Mouse (Mus musculus): Measurements from ENCODE around the gene Them4. TPM values are rescaled to one million over a fixed set of nuclear protein-coding genes. Genes with fewer than 3 reads are reported as not detected.
"Not testable (repeated sequence)": the region's sequence is repeated elsewhere in the genome, so short reads cannot be mapped to it uniquely, and the experiment has no call there.

Gene Them4
- polyA plus RNA-seq (2016; fragmentation: Nextera tagmentation; extraction: Ambion mirVana): 3.1 and 3.3 TPM in 2 replicates

DNA sequence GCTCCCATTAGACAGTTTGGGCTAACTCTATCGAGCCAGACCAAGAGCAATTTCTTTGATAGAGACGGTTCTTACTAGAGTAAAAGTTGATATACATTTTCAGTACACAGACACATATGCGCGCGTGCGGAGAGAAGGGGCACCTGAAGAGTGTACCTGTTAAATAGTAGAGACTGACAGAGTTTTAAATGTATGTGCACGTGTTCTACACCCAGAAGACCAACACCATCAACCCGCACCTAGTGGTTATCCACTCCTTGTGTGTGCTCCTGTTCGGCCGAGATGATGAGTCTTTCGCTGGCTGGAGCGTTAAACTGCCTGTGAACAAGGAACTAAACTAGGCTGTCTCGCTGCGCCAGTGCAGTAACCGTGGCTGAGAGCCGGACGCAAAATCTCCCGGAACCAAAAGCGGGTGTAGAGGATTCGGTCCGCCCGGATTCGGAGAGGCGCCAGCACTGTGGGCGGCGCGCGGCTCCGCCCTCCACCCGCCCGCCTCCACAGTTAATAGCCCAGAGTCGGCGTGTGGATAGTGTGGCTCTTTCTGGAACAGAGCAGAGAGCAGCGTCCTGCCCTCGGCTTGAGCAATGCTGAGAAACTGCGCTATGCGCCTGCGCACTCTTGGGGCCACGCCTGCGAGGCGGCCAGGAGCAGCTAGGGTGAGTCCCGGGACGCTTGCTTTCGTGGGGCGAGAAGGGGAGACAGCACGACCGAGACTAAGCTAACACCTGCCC is at the start of gene Them4:
TSS of gene Them4 (plus strand) at position 457 of the 731 bp plus-strand sequence.
- Histone ChIP-seq H3K27me3 (replicated peaks) (no peaks in the 10 kb centered on the region), H3K4me1 (peaks cover 11% of the 10 kb centered on the region), H3K9me3 (replicated peaks) (no peaks in the 10 kb centered on the region), H3K4me3 (peak within 1 kb of the TSS; percentile 63), H3K9ac (peak within 1 kb of the TSS; percentile 69), H3K4me2 (peak within 1 kb of the TSS; percentile 80), H3K27ac (peak within 1 kb of the TSS; percentile 81), H3K36me3 (no peaks in the 10 kb centered on the region)
- peak; percentile 99 for ATAC-seq
- 2% methylated on average over 47 of the region's 47 CpGs for WGBS (ENCODE audit: insufficient replicate concordance)

DNA sequence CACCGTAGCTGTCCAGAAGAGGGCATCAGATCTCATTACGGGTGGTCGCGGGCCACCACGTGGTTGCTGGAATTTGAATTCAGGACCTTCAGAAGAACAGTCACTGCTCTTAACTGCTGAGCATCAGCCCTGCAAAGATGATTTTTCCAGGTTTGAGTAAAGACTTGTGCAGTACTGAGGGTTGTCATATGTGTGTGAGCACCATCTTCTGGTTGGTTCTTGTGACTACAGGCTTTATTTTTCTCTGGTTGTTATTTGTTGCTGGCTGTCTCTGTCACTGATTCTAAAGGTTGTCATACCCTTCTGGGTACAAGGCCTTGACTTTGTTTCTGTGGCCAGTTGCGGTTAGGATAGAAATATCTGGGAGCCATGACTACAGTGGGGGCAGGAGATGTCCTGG is 49.3 kb upstream of the Them4 start:
- no peak for ATAC-seq
- Histone ChIP-seq H3K9ac (no peak overlapping the region), H3K4me2 (no peak overlapping the region), H3K4me3 (no peak overlapping the region), H3K9me3 (replicated peaks) (no peaks in the 10 kb centered on the region), H3K36me3 (no peaks in the 10 kb centered on the region), H3K4me1 (no peaks in the 10 kb centered on the region), H3K27me3 (replicated peaks) (no peaks in the 10 kb centered on the region), H3K27ac (no peak overlapping the region)
- 39% methylated on average over 6 of the region's 6 CpGs for WGBS (ENCODE audit: insufficient replicate concordance)

DNA sequence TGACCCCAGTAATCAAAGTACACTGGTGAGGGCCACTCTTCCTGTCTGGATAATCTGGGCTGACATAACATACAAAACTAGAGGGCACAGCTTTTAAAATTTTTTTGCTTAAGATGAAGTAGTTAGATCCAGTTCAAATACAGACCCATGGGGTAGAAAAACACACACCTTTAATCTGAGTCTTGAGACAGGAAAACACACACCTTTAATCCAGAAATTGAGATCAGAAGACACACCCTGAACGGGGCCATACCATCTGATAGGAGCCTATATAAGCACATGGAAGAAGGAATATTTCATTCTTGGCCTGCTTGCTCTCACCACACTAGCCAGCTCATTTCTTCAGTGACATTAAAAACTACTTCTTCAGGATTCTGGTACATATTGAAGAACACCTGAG is 46.2 kb upstream of the Them4 start, which contains the start of gene Gm4778:
TSS of gene Gm4778 (plus strand) at position 301 of the 400 bp plus-strand sequence.
- H3K27me3 ChIP-seq (replicated peaks): not testable (repeated sequence)

DNA sequence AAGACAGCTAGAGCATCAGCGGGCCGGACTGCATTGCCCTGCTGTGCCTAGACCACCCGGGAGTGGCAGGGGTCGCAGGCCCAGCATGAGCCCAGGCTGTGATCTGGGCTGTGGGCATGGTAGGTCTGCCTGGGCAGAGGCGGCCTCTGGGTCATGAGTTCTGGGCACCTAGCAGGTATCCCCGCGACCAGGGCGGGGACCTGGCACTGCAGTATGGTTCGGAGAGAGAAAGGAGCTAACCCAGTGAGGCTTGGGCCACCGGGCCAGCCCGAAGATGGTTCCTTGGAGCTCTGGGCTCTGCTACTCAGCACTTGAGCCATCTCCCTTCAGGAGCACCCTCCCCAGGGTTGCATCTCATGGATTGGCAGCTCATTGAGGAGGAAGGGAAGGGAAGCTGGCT is 33.9 kb upstream of the Them4 start:
- WGBS (ENCODE audit: insufficient replicate concordance): 74% methylated on average over 11 of the region's 11 CpGs
- no peak overlapping the region for H3K9ac ChIP-seq
- no peaks in the 10 kb centered on the region for H3K4me1 ChIP-seq
- no peak overlapping the region for H3K4me3 ChIP-seq
- no peaks in the 10 kb centered on the region for H3K27me3 ChIP-seq (replicated peaks)
- no peak overlapping the region for H3K4me2 ChIP-seq
- no peaks in the 10 kb centered on the region for H3K36me3 ChIP-seq
- no peaks in the 10 kb centered on the region for H3K9me3 ChIP-seq (replicated peaks)
- no peak overlapping the region for H3K27ac ChIP-seq
- ATAC-seq: no peak

More for the DNA sequence above, 46.2 kb upstream of the Them4 start, which contains the start of gene Gm4778:
- H3K27ac ChIP-seq; H3K9me3 ChIP-seq (replicated peaks); H3K9ac ChIP-seq; H3K4me2 ChIP-seq; H3K4me1 ChIP-seq; H3K36me3 ChIP-seq; ATAC-seq; H3K4me3 ChIP-seq: not testable (repeated sequence)
- 58% methylated on average over 1 of the region's 1 CpGs for WGBS (ENCODE audit: insufficient replicate concordance)

DNA sequence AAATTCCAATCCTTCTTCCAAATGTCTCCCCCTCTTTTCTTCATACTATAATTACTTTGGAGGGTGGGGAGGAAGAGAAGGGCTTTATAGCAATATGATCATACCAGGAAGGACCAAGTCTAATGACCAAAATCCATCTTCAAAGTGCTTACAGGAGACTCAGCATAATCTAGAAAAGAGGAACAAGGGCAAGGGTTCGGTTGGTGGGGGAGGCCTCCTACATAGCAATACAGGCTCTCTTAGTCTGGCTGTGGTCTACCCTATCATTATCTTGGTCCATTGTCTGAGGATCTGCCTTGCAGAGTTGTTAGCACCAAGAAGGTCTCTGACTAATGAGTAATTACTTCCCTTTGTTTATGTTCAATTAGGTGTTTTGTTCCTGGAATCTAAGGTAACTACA is 4.4 kb upstream of the Them4 start:
- no peak overlapping the region for H3K4me3 ChIP-seq
- H3K27me3 ChIP-seq (replicated peaks): no peaks in the 10 kb centered on the region
- WGBS (ENCODE audit: insufficient replicate concordance): 15% methylated on average over 1 of the region's 1 CpGs
- no peaks in the 10 kb centered on the region for H3K36me3 ChIP-seq
- no peak overlapping the region for H3K27ac ChIP-seq
- H3K9me3 ChIP-seq (replicated peaks): no peaks in the 10 kb centered on the region
- H3K9ac ChIP-seq: no peak overlapping the region
- H3K4me2 ChIP-seq: no peak overlapping the region
- H3K4me1 ChIP-seq: peaks cover 4% of the 10 kb centered on the region; the same call in 1 of the 2 replicates
- ATAC-seq: no peak

DNA sequence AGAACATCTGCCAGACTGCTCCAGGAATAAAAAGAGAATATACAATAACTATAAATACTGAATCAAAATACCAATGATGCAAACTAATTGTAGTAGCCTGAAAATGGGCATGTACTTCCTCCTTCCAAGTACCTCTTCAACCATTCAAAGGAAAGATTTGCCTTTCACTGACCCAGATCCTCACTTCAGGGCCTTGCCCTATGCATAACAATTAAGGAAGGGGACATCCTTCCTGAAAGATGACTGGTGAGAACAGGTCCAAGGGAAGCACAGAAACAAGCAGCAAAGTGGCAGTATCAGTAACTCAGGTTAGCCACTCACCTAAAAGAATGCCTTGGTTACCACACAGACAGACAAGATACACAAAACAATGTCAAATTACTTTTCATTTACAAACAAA is 2.9 kb upstream of the Them4 start:
- Histone ChIP-seq H3K4me3 (no peak overlapping the region), H3K4me2 (no peak overlapping the region), H3K27ac (no peak overlapping the region), H3K9me3 (replicated peaks) (no peaks in the 10 kb centered on the region), H3K4me1 (peaks cover 11% of the 10 kb centered on the region), H3K36me3 (no peaks in the 10 kb centered on the region), H3K27me3 (replicated peaks) (no peaks in the 10 kb centered on the region), H3K9ac (no peak overlapping the region)
- ATAC-seq: no peak

DNA sequence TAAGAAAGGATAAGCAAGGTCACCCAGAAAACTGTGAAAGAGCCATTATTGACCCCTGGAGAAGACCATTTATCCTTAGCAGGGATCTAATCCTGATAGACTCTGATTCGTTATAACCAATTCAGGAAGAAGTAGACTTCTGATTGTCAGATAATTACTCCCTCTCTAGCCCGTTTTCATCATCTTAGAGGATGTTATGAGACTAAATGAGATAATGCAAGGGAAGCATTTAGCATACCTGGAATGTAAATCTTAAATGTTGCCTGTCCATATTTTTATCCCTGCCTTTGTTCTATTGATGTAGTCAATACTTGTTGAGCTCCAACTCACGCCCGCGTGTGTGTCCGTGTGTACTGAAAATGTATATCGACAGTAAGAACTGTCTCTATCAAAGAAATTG is 602 bp downstream of the Them4 start:
- Histone ChIP-seq H3K4me3 (peak overlapping the region; percentile 63), H3K9me3 (replicated peaks) (no peaks in the 10 kb centered on the region), H3K27ac (peak overlapping the region; percentile 81), H3K27me3 (replicated peaks) (no peaks in the 10 kb centered on the region), H3K36me3 (no peaks in the 10 kb centered on the region), H3K9ac (peak overlapping the region; percentile 69), H3K4me2 (peak overlapping the region; percentile 80), H3K4me1 (peaks cover 11% of the 10 kb centered on the region)
- ATAC-seq: no peak
- 47% methylated on average over 7 of the region's 7 CpGs for WGBS (ENCODE audit: insufficient replicate concordance)

DNA sequence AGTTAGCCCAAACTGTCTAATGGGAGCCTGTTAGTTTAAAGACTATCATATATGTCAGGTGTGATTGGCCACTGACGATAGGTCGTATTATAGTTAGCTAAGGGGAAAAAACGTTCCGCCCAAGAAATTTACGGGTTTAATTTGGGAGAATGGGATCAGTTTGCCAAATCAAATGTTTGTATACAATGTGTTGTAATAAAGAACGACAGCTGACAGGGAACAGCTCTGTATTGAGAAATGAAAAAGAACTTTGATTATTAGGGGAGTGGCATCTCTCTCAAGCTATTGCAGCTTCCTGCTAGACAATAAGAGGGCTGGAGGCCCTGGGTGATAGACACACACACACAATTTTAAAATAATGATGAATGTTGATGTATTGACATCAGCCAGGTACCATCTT is 1.0 kb downstream of the Them4 start:
- H3K27me3 ChIP-seq (replicated peaks): no peaks in the 10 kb centered on the region
- H3K4me1 ChIP-seq: peaks cover 11% of the 10 kb centered on the region
- no peak for ATAC-seq
- WGBS (ENCODE audit: insufficient replicate concordance): 65% methylated on average over 6 of the region's 6 CpGs
- no peak overlapping the region for H3K9ac ChIP-seq
- H3K36me3 ChIP-seq: no peaks in the 10 kb centered on the region
- H3K27ac ChIP-seq: no peak overlapping the region
- peak overlapping the region; percentile 63 for H3K4me3 ChIP-seq
- no peaks in the 10 kb centered on the region for H3K9me3 ChIP-seq (replicated peaks)
- peak overlapping the region; percentile 80 for H3K4me2 ChIP-seq

DNA sequence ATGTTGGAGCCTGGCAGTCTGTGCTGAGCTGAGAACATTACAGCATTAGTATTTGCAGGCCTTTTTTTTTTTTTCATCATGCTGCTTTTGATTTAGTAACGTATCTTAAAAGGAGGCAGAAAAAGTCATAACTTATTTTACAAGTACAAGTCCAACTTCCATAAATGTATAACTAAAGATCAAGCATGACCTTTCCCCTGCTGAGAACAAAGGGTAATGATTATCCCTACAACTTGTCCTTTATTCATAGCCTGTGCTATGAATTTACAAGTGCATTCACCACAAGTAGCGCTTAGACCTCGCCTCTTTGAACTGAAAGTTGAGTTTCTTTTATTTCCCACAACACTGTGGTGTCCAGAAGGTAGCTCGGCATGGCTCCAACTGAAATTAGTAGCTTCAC is 1.5 kb downstream of the Them4 start:
- Histone ChIP-seq H3K27ac (no peak overlapping the region), H3K9ac (no peak overlapping the region), H3K4me3 (no peak overlapping the region), H3K9me3 (replicated peaks) (no peaks in the 10 kb centered on the region), H3K4me2 (no peak overlapping the region), H3K27me3 (replicated peaks) (no peaks in the 10 kb centered on the region), H3K36me3 (no peaks in the 10 kb centered on the region), H3K4me1 (peaks cover 11% of the 10 kb centered on the region)
- WGBS (ENCODE audit: insufficient replicate concordance): 80% methylated on average over 4 of the region's 4 CpGs
- ATAC-seq: no peak

DNA sequence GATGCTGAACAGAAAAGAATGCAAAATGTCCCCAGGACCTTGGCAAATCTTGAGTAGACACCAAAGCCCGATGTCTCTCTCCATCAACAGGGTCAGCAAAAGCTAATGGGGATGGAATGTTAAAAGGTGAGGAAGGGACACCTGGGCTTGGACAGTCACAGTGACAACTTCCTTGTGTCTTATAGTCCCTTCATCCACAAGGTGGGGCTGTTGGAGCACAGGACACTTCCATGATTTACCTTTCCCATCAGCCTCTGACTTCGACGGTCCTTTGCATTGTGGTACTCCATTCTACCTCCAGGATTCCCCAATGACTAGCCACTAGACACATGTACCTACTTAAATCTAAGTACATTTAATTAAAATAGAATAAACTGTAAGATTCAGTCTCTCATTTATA is 18.8 kb downstream of the Them4 start:
- Histone ChIP-seq H3K4me1 (no peaks in the 10 kb centered on the region), H3K36me3 (peaks cover 4% of the 10 kb centered on the region; the same call in 1 of the 2 replicates), H3K4me3 (no peak overlapping the region), H3K4me2 (no peak overlapping the region), H3K9ac (no peak overlapping the region), H3K27ac (no peak overlapping the region), H3K27me3 (replicated peaks) (no peaks in the 10 kb centered on the region), H3K9me3 (replicated peaks) (no peaks in the 10 kb centered on the region)
- no peak for ATAC-seq
- WGBS (ENCODE audit: insufficient replicate concordance): 62% methylated on average over 3 of the region's 3 CpGs

DNA sequence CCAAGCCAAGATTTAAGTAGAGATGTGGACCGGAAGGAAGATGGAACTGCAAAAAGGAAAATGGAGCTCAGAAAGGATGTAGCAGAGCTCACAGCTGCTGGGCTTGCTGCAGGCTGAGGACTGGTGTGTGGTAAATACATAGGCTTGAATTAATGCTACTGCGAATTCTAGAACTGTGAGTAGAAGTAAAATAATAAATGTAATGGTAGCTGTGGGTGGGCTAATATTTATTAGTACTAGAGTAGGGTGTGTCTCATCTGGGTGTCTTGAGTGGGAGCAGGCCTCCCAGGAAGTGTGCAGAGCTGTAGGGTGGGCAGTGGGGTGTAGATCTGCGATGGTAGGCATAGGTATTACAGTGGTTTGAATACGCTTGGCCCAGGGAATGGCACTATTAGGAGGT is 24.6 kb downstream of the Them4 start:
- Histone ChIP-seq H3K36me3 (peaks cover 4% of the 10 kb centered on the region; the same call in 1 of the 2 replicates), H3K27me3 (replicated peaks) (no peaks in the 10 kb centered on the region), H3K27ac (no peak overlapping the region), H3K4me2 (no peak overlapping the region), H3K4me3 (no peak overlapping the region), H3K9me3 (replicated peaks) (no peaks in the 10 kb centered on the region), H3K4me1 (no peaks in the 10 kb centered on the region), H3K9ac (no peak overlapping the region)
- 73% methylated on average over 4 of the region's 4 CpGs for WGBS (ENCODE audit: insufficient replicate concordance)
- no peak for ATAC-seq

DNA sequence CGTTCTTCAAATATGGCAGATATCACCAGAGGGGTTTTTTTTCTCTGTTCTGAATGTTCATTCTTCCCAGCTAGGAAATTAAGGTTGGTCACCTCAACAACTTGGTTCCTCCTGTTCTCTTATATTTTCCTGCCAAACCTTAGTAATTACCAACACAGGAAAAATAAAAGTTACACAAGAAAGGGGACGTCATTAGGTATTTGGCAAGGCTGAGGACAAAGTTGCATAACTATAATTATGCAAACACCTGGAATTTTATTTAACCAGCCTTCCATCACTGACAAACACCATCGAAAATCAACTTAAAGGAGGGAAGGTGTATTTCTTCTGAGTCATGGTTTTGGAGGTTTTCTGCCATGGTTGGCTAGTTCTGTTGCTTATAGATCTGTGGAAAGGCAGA is 28.6 kb downstream of the Them4 start:
- no peaks in the 10 kb centered on the region for H3K9me3 ChIP-seq (replicated peaks)
- 63% methylated on average over 3 of the region's 3 CpGs for WGBS (ENCODE audit: insufficient replicate concordance)
- no peaks in the 10 kb centered on the region for H3K36me3 ChIP-seq
- H3K9ac ChIP-seq: no peak overlapping the region
- H3K4me3 ChIP-seq: no peak overlapping the region
- no peak overlapping the region for H3K27ac ChIP-seq
- H3K4me2 ChIP-seq: no peak overlapping the region
- no peak for ATAC-seq
- no peaks in the 10 kb centered on the region for H3K27me3 ChIP-seq (replicated peaks)
- no peaks in the 10 kb centered on the region for H3K4me1 ChIP-seq

DNA sequence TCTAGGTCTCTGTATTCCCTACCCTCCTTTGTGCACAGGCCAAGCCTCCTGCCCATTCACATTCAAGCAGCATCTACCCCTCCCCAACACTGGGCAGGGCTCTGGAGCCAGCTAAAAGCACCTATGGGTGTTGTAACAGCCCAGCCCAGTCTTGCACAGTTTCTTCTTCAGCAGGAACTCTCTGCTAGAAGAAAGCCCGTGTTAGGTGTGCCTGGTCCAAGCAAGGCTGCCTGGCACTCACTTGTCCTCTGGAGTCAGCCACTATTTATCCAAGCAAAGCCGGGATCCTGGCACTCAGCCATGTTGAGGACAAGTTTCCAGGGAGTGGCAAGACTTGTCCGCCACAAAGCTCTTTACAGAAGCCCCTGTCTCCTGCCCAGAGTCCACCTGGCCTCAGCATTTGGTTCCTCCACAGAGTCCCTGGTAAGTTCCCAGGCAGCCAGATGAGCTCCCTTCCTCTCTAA is 32.1 kb downstream of the Them4 start, which contains the start of gene Them5:
TSS of gene Them5 (plus strand) at position 141 of the 464 bp plus-strand sequence.
- no peaks in the 10 kb centered on the region for H3K36me3 ChIP-seq
- no peak within 1 kb of the TSS for H3K9ac ChIP-seq
- no peak for ATAC-seq
- H3K27me3 ChIP-seq (replicated peaks): no peaks in the 10 kb centered on the region; the same call in 1 of the 2 replicates
- H3K9me3 ChIP-seq (replicated peaks): no peaks in the 10 kb centered on the region
- 36% methylated on average over 3 of the region's 3 CpGs for WGBS (ENCODE audit: insufficient replicate concordance)
- H3K4me1 ChIP-seq: no peaks in the 10 kb centered on the region
- H3K4me3 ChIP-seq: no peak within 1 kb of the TSS
- H3K27ac ChIP-seq: no peak within 1 kb of the TSS
- H3K4me2 ChIP-seq: no peak within 1 kb of the TSS

Data from liver, embryonic 12.5 days (tissue).